Mouse (Mus musculus): ENCODE results near the gene Ier5. TPM values are rescaled to one million over a fixed set of nuclear protein-coding genes. Genes with fewer than 3 reads are reported as not detected.

Gene Ier5
- total RNA-seq, 2 experiments from 2014 or later: 60.4 to 75.1 TPM

GRCm38 (mm10) chr1:155097931-155098485 lies 1.4 kb downstream of the Ier5 start:
- peak in 1 of 2 experiments; percentile 23 for DNase-seq (ENCODE audit: extremely low spot score in 1 of 2, low spot score in 2 of 2)
- intact Hi-C loops (cut with DNase I): loop anchor here (2.0 to 5.0 kb wide), 4 partner anchors 43 to 183 kb away; partner anchors contain the start of gene Stx6
- Histone ChIP-seq H3K27ac (peak overlapping the region; percentile 97), H3K4me3 (peak overlapping the region; percentile 97)
- no peak for TF ChIP-seq CTCF (IDR thresholded peaks at IDR 0.05)

- peak overlapping the region; percentile 97 for H3K4me3 ChIP-seq
- no peak for TF ChIP-seq CTCF (IDR thresholded peaks at IDR 0.05)
- no peak for DNase-seq (ENCODE audit: extremely low spot score in 1 of 2, low spot score in 2 of 2)
- intact Hi-C loops (cut with DNase I): loop anchor here (5.0 kb wide), 1 partner anchor 60 kb away; the partner anchor contains the start of gene Stx6
- H3K27ac ChIP-seq: peak overlapping the region; percentile 97
These were observed 2.1 kb downstream of the Ier5 start for GRCm38 (mm10) chr1:155097354-155097753.

- Histone ChIP-seq H3K27ac (peak overlapping the region; percentile 97), H3K4me3 (peak overlapping the region; percentile 97)
- no peak for DNase-seq (ENCODE audit: extremely low spot score in 1 of 2, low spot score in 2 of 2)
- TF ChIP-seq CTCF (IDR thresholded peaks at IDR 0.05): no peak
- intact Hi-C loops (cut with DNase I): loop anchor here (5.0 kb wide), 1 partner anchor 61 kb away; the partner anchor contains the start of gene Stx6
These were observed 2.7 kb downstream of the Ier5 start for GRCm38 (mm10) chr1:155096620-155097261.

- intact Hi-C loops (cut with DNase I): no loop called here
- no peak for TF ChIP-seq CTCF (IDR thresholded peaks at IDR 0.05)
- Histone ChIP-seq H3K4me3 (no peak overlapping the region), H3K27ac (peak overlapping the region; percentile 79; the same call in 1 of the 2 replicates)
- no peak for DNase-seq (ENCODE audit: extremely low spot score in 1 of 2, low spot score in 2 of 2)
These were observed 5.3 kb downstream of the Ier5 start for GRCm38 (mm10) chr1:155093971-155094707.

GRCm38 (mm10) chr1:155093145-155093791 lies 6.2 kb downstream of the Ier5 start:
- DNase-seq (ENCODE audit: extremely low spot score in 1 of 2, low spot score in 2 of 2): no peak
- no peak for TF ChIP-seq CTCF (IDR thresholded peaks at IDR 0.05)
- intact Hi-C loops (cut with DNase I): no loop called here
- Histone ChIP-seq H3K27ac (peak overlapping the region; percentile 79), H3K4me3 (no peak overlapping the region)

- DNase-seq (ENCODE audit: extremely low spot score in 1 of 2, low spot score in 2 of 2): peak; percentile 55 to 58
- no peak overlapping the region for H3K4me3 ChIP-seq
- intact Hi-C loops (cut with DNase I): no loop called here
- peak overlapping the region; percentile 79 for H3K27ac ChIP-seq
- TF ChIP-seq CTCF (IDR thresholded peaks at IDR 0.05): no peak
These were observed 7.3 kb downstream of the Ier5 start for GRCm38 (mm10) chr1:155091842-155092800.

GRCm38 (mm10) chr1:155091374-155091841 lies 8.0 kb downstream of the Ier5 start:
- no peak for TF ChIP-seq CTCF (IDR thresholded peaks at IDR 0.05)
- peak; percentile 52 to 66 for DNase-seq (ENCODE audit: extremely low spot score in 1 of 2, low spot score in 2 of 2)
- H3K27ac ChIP-seq: peak overlapping the region; percentile 79
- H3K4me3 ChIP-seq: no peak overlapping the region
- intact Hi-C loops (cut with DNase I): no loop called here

DNA sequence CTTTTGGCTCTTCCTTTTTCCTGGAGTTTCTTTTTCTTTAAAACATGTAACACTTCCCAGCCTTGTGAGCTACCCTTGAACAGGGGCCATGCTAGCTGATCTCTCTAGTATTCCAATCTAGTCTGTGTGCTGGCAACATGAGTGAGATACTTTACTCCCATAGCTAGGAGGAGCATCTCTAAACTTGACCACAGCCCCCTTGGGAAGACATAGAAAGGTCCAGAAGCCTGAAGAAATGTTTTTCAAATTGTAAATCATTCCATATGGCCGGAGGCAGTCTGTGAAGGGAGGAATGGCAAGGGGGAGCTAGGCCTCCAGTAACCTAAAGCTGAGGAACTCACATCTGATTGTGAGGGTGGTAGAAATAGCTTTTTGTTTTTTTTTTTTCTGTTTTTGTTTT lies 8.7 kb downstream of the Ier5 start:
- peak overlapping the region; percentile 79; the same call in 1 of the 2 replicates for H3K27ac ChIP-seq
- intact Hi-C loops (cut with DNase I): no loop called here
- TF ChIP-seq CTCF (IDR thresholded peaks at IDR 0.05): no peak
- no peak for DNase-seq (ENCODE audit: extremely low spot score in 1 of 2, low spot score in 2 of 2)
- no peak overlapping the region for H3K4me3 ChIP-seq

- H3K27ac ChIP-seq: no peak overlapping the region; the same call in 1 of the 2 replicates
- H3K4me3 ChIP-seq: no peak overlapping the region
- TF ChIP-seq CTCF (IDR thresholded peaks at IDR 0.05): no peak
- no peak for DNase-seq (ENCODE audit: extremely low spot score in 1 of 2, low spot score in 2 of 2)
- intact Hi-C loops (cut with DNase I): no loop called here
These were observed 9.1 kb downstream of the Ier5 start for GRCm38 (mm10) chr1:155090327-155090726.

DNA sequence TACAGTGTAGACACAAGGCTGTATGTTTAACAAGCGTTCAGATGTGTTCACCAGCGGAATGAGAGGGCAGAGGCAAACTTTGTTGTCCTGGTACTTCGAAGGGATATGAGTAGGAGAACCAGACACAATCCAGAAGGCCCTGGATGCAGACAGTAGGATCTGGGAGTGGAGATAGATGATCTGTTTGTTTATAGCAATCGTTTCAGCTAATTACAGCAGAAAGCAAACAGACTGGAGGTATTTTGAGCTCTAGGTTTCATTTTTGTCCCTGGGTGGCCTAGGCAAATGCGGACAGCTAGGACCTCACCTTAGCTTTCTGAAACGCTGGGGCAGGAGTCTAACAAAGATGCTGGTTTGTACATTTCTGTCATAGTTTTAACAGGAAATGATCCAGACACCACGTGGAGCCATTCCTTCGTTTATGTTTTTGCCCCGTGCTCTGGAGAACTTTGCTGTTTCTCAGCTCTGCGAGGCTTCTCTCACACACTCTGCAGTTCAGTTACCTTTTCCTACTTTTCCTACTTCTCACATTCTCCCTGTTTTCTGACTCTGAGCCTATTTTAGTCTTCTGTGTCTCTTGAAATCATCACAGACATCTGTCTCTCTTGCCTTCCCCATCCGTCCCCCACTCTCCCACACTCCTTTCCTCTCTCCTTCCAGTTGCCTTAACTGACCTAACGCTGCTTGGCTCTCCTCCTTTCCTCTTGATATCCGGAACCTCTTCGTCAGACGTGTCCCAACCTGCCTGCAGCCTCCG lies 10.4 kb downstream of the Ier5 start:
- no peak for TF ChIP-seq CTCF (IDR thresholded peaks at IDR 0.05)
- intact Hi-C loops (cut with DNase I): loop anchor here (2.0 kb wide), 1 partner anchor 126 kb away; no protein-coding TSS in a partner anchor
- no peak for DNase-seq (ENCODE audit: extremely low spot score in 1 of 2, low spot score in 2 of 2)
- H3K4me3 ChIP-seq: no peak overlapping the region
- peak overlapping the region; percentile 53; the same call in 1 of the 2 replicates for H3K27ac ChIP-seq

Data from left cerebral cortex, adult 2 months (tissue).